ENCODE assay signal across 9 mouse cellular contexts in genomic region chr7:123982461-123983038, GRCm38 (mm10). TPM values are rescaled to one million over a fixed set of nuclear protein-coding genes. Genes with fewer than 3 reads are reported as not detected.
A peak's percentile ranks its signal among the peaks of the same experiment; 100 is the strongest.
DNase-seq lines count a peak whose midpoint lies in the region; ATAC-seq lines count a peak whose summit lies in the region.
"Had no signal": no experiment of that assay in that cellular context is flagged by ENCODE, and none has a peak within 500 bp of the region (broad histone marks: within the 10 kb centered on the region; RNA-seq: fewer than 3 reads in every experiment).

TSS of gene Hs3st4 (plus strand) at chr7:123982869.

- H3K27ac ChIP-seq in kidney, embryonic 16.5 days (ENCODE audit: low read length) = no peak within 1 kb of the TSS
- H3K27ac ChIP-seq in limb, embryonic 13.5 days = no peak within 1 kb of the TSS

- ATAC-seq in kidney, embryonic 16.5 days (ENCODE audit: low FRiP score, low TSS enrichment) = peak; percentile 60
- ATAC-seq in limb, embryonic 13.5 days (ENCODE audit: low FRiP score, low read depth) = peak; percentile 37

- DNase-seq in kidney, adult 8-10 months = no peak
- peak; percentile 27 for DNase-seq in embryo, embryonic 9.5 days (ENCODE audit: extremely low spot score)
- DNase-seq in heart, postnatal 4 days = peak; percentile 10
- DNase-seq in retina, postnatal 7 days (ENCODE audit: low read depth, low spot score) = peak; percentile 33
- no peak for DNase-seq in ovary, postnatal 36 days (ENCODE audit: low spot score)
- no peak for DNase-seq in thymus, postnatal 10 days (ENCODE audit: low spot score in 2 of 2)

- under 1% methylated on average over 41 of the region's 74 CpGs for WGBS in kidney, embryonic 16.5 days
- under 1% methylated on average over 41 of the region's 74 CpGs for WGBS in limb, embryonic 13.5 days

- no peaks in the 10 kb centered on the region for H3K4me1 ChIP-seq in kidney, embryonic 16.5 days (ENCODE audit: insufficient read depth, low read length)
- peaks cover 17% of the 10 kb centered on the region for H3K4me1 ChIP-seq in limb, embryonic 13.5 days

- H3K4me2 ChIP-seq in kidney, embryonic 16.5 days (replicated peaks; ENCODE audit: low read depth, low read length) = peak within 1 kb of the TSS; percentile 99
- peak within 1 kb of the TSS; percentile 98 for H3K4me2 ChIP-seq in limb, embryonic 13.5 days (replicated peaks)

- H3K9ac ChIP-seq in kidney, embryonic 16.5 days (replicated peaks; ENCODE audit: low read length) = peak within 1 kb of the TSS; percentile 50; the same call in 1 of the 2 replicates
- peak within 1 kb of the TSS; percentile 61 for H3K9ac ChIP-seq in limb, embryonic 13.5 days

- peak within 1 kb of the TSS; percentile 58 for H3K4me3 ChIP-seq in kidney, embryonic 16.5 days (ENCODE audit: low read length)
- H3K4me3 ChIP-seq in limb, embryonic 13.5 days = peak within 1 kb of the TSS; percentile 65

- no peaks in the 10 kb centered on the region for H3K36me3 ChIP-seq in kidney, embryonic 16.5 days (ENCODE audit: insufficient read depth, low read length)
- H3K36me3 ChIP-seq in limb, embryonic 13.5 days = no peaks in the 10 kb centered on the region

- H3K27me3 ChIP-seq in kidney, embryonic 16.5 days (ENCODE audit: insufficient read depth, low read length) = peaks cover 80% of the 10 kb centered on the region
- peaks cover 93% of the 10 kb centered on the region for H3K27me3 ChIP-seq in limb, embryonic 13.5 days

- H3K9me3 ChIP-seq in kidney, embryonic 16.5 days (ENCODE audit: low read length) = 0 out of 2 replicates have a peak, but pooled peaks cover 5% of the 10 kb centered on the region
- H3K9me3 ChIP-seq in limb, embryonic 13.5 days = no peaks in the 10 kb centered on the region

RNA-seq across cellular contexts. Expression of gene Hs3st4, which starts in this region (rescaled TPM):
- polyA plus RNA-seq in kidney, embryonic 16.5 days (2015; fragmentation: Nextera tagmentation; extraction: Ambion mirVana) = 0.06 TPM in 2 replicates
- total RNA-seq in heart, postnatal 4 days (2021) = under 1 TPM; 0.11 to 0.21 TPM
- 0.56 and 0.83 TPM in 2 replicates for polyA plus RNA-seq in limb, embryonic 13.5 days (2015; fragmentation: Nextera tagmentation; extraction: Ambion mirVana)
- total RNA-seq: hematopoietic stem cell, adult 5-6 weeks had no signal

Comparison
In these comparisons a context has a peak if more than half of its experiments do, and no peak if none do; other contexts are left out.
1. Peak in ATAC-seq, H3K4me3 ChIP-seq, H3K9ac ChIP-seq and H3K4me2 ChIP-seq in kidney, embryonic 16.5 days; RNA of the gene not detected or under 1 TPM.
2. Peak in DNase-seq in heart, postnatal 4 days; RNA of the gene not detected or under 1 TPM.
3. Peak in ATAC-seq, H3K4me3 ChIP-seq, H3K9ac ChIP-seq and H3K4me2 ChIP-seq in limb, embryonic 13.5 days; RNA of the gene not detected or under 1 TPM.
4. DNase-seq: peak in embryo, embryonic 9.5 days (single experiment) and retina, postnatal 7 days (single experiment); none in kidney, adult 8-10 months (0 of 2), ovary, postnatal 36 days (single experiment) and thymus, postnatal 10 days (0 of 2).